Mouse (Mus musculus) myocyte (in vitro differentiated cells): ENCODE results near the gene Elovl6.
A peak's percentile ranks its signal among the peaks of the same experiment; 100 is the strongest.

Experiments
- CEBPB ChIP-seq: IDR thresholded peaks from 2 replicates; pipeline ENCODE4 v1.6.1; 2011; ENCODE audit warnings: mild to moderate bottlenecking, moderate library complexity; ENCODE audit not compliant: poor library complexity, insufficient read depth, severe bottlenecking
- E2F4 ChIP-seq: IDR thresholded peaks from one replicate; pipeline ENCODE4 v1.6.1; 2011; ENCODE audit warnings: mild to moderate bottlenecking, control low read depth, moderate library complexity; ENCODE audit not compliant: insufficient read depth
- MAX ChIP-seq: IDR thresholded peaks from one replicate; pipeline ENCODE4 v1.6.1; 2011; ENCODE audit warnings: low read depth, mild to moderate bottlenecking, control low read depth
- MYOD1 ChIP-seq, 3 experiments: IDR thresholded peaks; one replicate each; pipeline ENCODE4 v1.6.1; 2011; ENCODE audit warnings: control low read depth in 2 of 3, low read depth in 2 of 3, mild to moderate bottlenecking in 2 of 3, moderate library complexity in 1 of 3; ENCODE audit not compliant: insufficient read length in 2 of 3, control insufficient read depth in 1 of 3
- MYOG ChIP-seq, 3 experiments: IDR thresholded peaks; one replicate each; pipeline ENCODE4 v1.6.1; 2011; ENCODE audit warnings: control low read depth in 2 of 3, low read depth in 2 of 3, mild to moderate bottlenecking in 2 of 3; ENCODE audit not compliant: insufficient read length in 2 of 3, control insufficient read depth in 1 of 3, insufficient read depth in 1 of 3
- POLR2A ChIP-seq: IDR thresholded peaks from one replicate; pipeline ENCODE4 v1.6.1; 2011; ENCODE audit warnings: low read depth, mild to moderate bottlenecking, control low read depth, moderate library complexity; ENCODE audit not compliant: insufficient read length
- POLR2AphosphoS2 ChIP-seq: IDR thresholded peaks from one replicate; pipeline ENCODE4 v1.6.1; 2011; ENCODE audit warnings: low read depth, control low read depth; ENCODE audit not compliant: insufficient read length
- SRF ChIP-seq: IDR thresholded peaks from one replicate; pipeline ENCODE4 v1.6.1; 2011; ENCODE audit warnings: low read depth; ENCODE audit not compliant: control insufficient read depth, insufficient read length
- TCF12 ChIP-seq: IDR thresholded peaks from one replicate; pipeline ENCODE4 v1.6.1; 2011; ENCODE audit warnings: mild to moderate bottlenecking, control low read depth; ENCODE audit not compliant: poor library complexity, insufficient read depth, severe bottlenecking
- TCF3 ChIP-seq: IDR thresholded peaks from one replicate; pipeline ENCODE4 v1.6.1; 2011; ENCODE audit warnings: low read depth, control low read depth; ENCODE audit not compliant: insufficient read length
- USF1 ChIP-seq: IDR thresholded peaks from one replicate; pipeline ENCODE4 v1.6.1; 2011; ENCODE audit warnings: low read depth, mild to moderate bottlenecking, control low read depth, moderate library complexity

DNA sequence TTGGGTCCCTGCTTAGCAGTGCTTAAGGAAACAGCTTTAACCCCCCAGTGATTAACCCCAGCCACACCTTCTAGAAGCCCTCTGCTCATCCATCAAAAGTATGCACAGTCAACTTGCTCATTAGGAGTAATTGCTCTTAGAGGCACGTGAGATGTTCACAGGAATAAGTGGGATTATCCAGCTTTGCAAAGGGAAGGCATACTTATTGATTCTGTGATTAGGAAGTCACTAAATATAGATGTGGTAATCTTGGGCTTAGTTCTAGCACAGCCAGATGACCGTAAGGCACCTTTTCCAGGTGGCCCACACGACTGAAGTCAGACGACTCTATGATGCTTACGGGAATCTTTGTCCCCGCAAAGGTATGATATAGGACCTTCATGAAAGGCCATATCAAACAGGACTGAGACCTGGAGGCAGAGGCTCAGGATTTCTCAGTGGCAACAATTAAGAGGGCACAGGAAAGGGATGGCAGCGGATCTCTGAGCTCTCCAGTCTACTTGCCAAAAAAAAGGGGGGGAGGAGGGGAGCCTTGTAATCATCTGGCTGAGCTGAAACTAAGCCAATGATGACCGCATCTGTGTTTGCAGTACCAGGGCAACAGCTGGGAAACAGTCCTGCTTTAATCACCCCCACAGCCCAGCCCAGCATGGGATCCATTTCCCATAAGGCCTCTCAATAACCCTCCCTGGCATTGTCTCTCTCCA lies 117.6 kb downstream of the Elovl6 start:
- TF ChIP-seq POLR2A (no peak), MYOD1 (IDR thresholded peaks at IDR 0.05; ENCODE audit: control insufficient read depth in 1 of 3, insufficient read length in 2 of 3, low read depth in 2 of 3) (peak in 2 of 3 experiments; percentile 74 to 83), E2F4 (no peak), POLR2AphosphoS2 (no peak), USF1 (no peak), TCF12 (peak; percentile 32), MYOG (IDR thresholded peaks at IDR 0.05; ENCODE audit: control insufficient read depth in 1 of 3, insufficient read depth in 1 of 3, insufficient read length in 2 of 3, low read depth in 2 of 3) (peak in 1 of 3 experiments; percentile 62), CEBPB (no peak), SRF (no peak), TCF3 (no peak), MAX (no peak)
